8 mouse cellular contexts compared by ENCODE assay signal in genomic region chr16:44347071-44347901, GRCm38 (mm10). TPM values are rescaled to one million over a fixed set of nuclear protein-coding genes. Genes with fewer than 3 reads are reported as not detected.
A peak's percentile ranks its signal among the peaks of the same experiment; 100 is the strongest.
DNase-seq lines count a peak whose midpoint lies in the region; ATAC-seq and TF ChIP-seq lines count a peak whose summit lies in the region.

Gene Spice1, plus strand, starts transcription at chr16:44347121.

- TF ChIP-seq POLR2A in heart, adult 2 months (IDR thresholded peaks at IDR 0.05; ENCODE audit: insufficient read depth, low read depth, low read length): peak; percentile 69
- peak; percentile 45; the same call in 1 of the 2 replicates for TF ChIP-seq POLR2A in limb, embryonic 14.5 days (IDR thresholded peaks at IDR 0.05; ENCODE audit: borderline replicate concordance, extremely low read depth, insufficient read depth, insufficient read length)

- peak; percentile 97 for ATAC-seq in embryonic facial prominence, embryonic 13.5 days (ENCODE audit: insufficient number of reproducible peaks, insufficient read depth, low FRiP score, low TSS enrichment, low read depth)
- ATAC-seq in limb, embryonic 14.5 days (ENCODE audit: low FRiP score, low read depth): peak; percentile 99
- ATAC-seq in midbrain, postnatal 0 days (ENCODE audit: low FRiP score): peak; percentile 98

- peaks cover 12% of the 10 kb centered on the region for H3K4me1 ChIP-seq in embryonic facial prominence, embryonic 13.5 days
- peaks cover 4% of the 10 kb centered on the region for H3K4me1 ChIP-seq in heart, adult 2 months (ENCODE audit: control insufficient read depth, insufficient read depth, low read length)
- peaks cover 8% of the 10 kb centered on the region; the same call in 1 of the 2 replicates for H3K4me1 ChIP-seq in limb, embryonic 14.5 days (ENCODE audit: control insufficient read depth, insufficient read depth, low read length)
- H3K4me1 ChIP-seq in midbrain, postnatal 0 days (ENCODE audit: insufficient read depth, low read length): no peaks in the 10 kb centered on the region

- no peaks in the 10 kb centered on the region for H3K36me3 ChIP-seq in embryonic facial prominence, embryonic 13.5 days
- H3K36me3 ChIP-seq in heart, adult 2 months (ENCODE audit: control insufficient read depth, insufficient read depth, low read length): peaks cover 10% of the 10 kb centered on the region; the same call in 1 of the 2 replicates
- H3K36me3 ChIP-seq in limb, embryonic 14.5 days (ENCODE audit: control insufficient read depth, insufficient read depth, low read length): no peaks in the 10 kb centered on the region
- no peaks in the 10 kb centered on the region for H3K36me3 ChIP-seq in midbrain, postnatal 0 days (ENCODE audit: insufficient read depth, low read length)

- H3K9me3 ChIP-seq in embryonic facial prominence, embryonic 13.5 days: no peaks in the 10 kb centered on the region
- H3K9me3 ChIP-seq in limb, embryonic 14.5 days (ENCODE audit: control insufficient read depth, low read length): no peaks in the 10 kb centered on the region
- H3K9me3 ChIP-seq in midbrain, postnatal 0 days (ENCODE audit: low read length): no peaks in the 10 kb centered on the region

- H3K27me3 ChIP-seq in embryonic facial prominence, embryonic 13.5 days: no peaks in the 10 kb centered on the region
- no peaks in the 10 kb centered on the region for H3K27me3 ChIP-seq in heart, adult 2 months (ENCODE audit: control insufficient read depth, insufficient read depth, low read length)
- H3K27me3 ChIP-seq in limb, embryonic 14.5 days (ENCODE audit: control insufficient read depth, insufficient read depth, low read length): no peaks in the 10 kb centered on the region
- no peaks in the 10 kb centered on the region for H3K27me3 ChIP-seq in midbrain, postnatal 0 days (ENCODE audit: insufficient read depth, low read length)

- TF ChIP-seq CTCF in heart, adult 2 months (IDR thresholded peaks at IDR 0.05): peak; percentile 79
- TF ChIP-seq CTCF in midbrain, postnatal 0 days (IDR thresholded peaks at IDR 0.05): peak; percentile 68

- peak within 1 kb of the TSS; percentile 83 for H3K9ac ChIP-seq in embryonic facial prominence, embryonic 13.5 days
- H3K9ac ChIP-seq in heart, adult 2 months (ENCODE audit: low read depth, low read length): peak within 1 kb of the TSS; percentile 78
- H3K9ac ChIP-seq in limb, embryonic 14.5 days (ENCODE audit: low read depth, low read length, severe bottlenecking): peak within 1 kb of the TSS; percentile 86
- peak within 1 kb of the TSS; percentile 54 for H3K9ac ChIP-seq in midbrain, postnatal 0 days (replicated peaks; ENCODE audit: low read length, poor library complexity, severe bottlenecking)

- H3K4me3 ChIP-seq in embryonic facial prominence, embryonic 13.5 days: peak within 1 kb of the TSS; percentile 81
- H3K4me3 ChIP-seq in heart, adult 2 months: peak within 1 kb of the TSS; percentile 72
- peak within 1 kb of the TSS; percentile 86 for H3K4me3 ChIP-seq in limb, embryonic 14.5 days (replicated peaks; ENCODE audit: low read length)
- H3K4me3 ChIP-seq in midbrain, postnatal 0 days (ENCODE audit: low read depth, low read length): peak within 1 kb of the TSS; percentile 83

- peak within 1 kb of the TSS; percentile 71 for H3K4me2 ChIP-seq in embryonic facial prominence, embryonic 13.5 days
- peak within 1 kb of the TSS; percentile 54 for H3K4me2 ChIP-seq in limb, embryonic 14.5 days (replicated peaks; ENCODE audit: low read depth, low read length, severe bottlenecking)
- peak within 1 kb of the TSS; percentile 73 for H3K4me2 ChIP-seq in midbrain, postnatal 0 days (ENCODE audit: low read depth, low read length, poor library complexity, severe bottlenecking)

- intact Hi-C loops in heart, adult 2 months (cut with DNase I): loop anchor here (5.0 kb wide), 1 partner anchor 45 kb away; no protein-coding TSS in a partner anchor

- H3K79me2 ChIP-seq in heart, adult 2 months (replicated peaks; ENCODE audit: control insufficient read depth, insufficient read depth, low read length): no peaks in the 10 kb centered on the region; the same call in 1 of the 2 replicates

- peak within 1 kb of the TSS; percentile 95 for H3K27ac ChIP-seq in embryonic facial prominence, embryonic 13.5 days
- H3K27ac ChIP-seq in heart, adult 2 months: peak within 1 kb of the TSS; percentile 86
- peak within 1 kb of the TSS; percentile 88 for H3K27ac ChIP-seq in limb, embryonic 14.5 days (replicated peaks; ENCODE audit: low read depth, low read length)
- peak within 1 kb of the TSS; percentile 68 for H3K27ac ChIP-seq in midbrain, postnatal 0 days (ENCODE audit: low read depth, low read length)

- peak; percentile 94 for DNase-seq in 3134 (ENCODE audit: extremely low read depth, insufficient read length, low spot score)
- peak; percentile 97 to 99 for DNase-seq in adrenal gland, postnatal 36 days
- peak; percentile 96 to 97 for DNase-seq in heart, adult 2 months
- DNase-seq in kidney, adult 8-10 months: peak; percentile 92 to 96
- DNase-seq in limb, embryonic 14.5 days (ENCODE audit: low spot score): peak; percentile 91
- DNase-seq in midbrain, postnatal 0 days (ENCODE audit: low spot score): peak; percentile 92
- DNase-seq in spleen, postnatal 14 days (ENCODE audit: low spot score in 2 of 2): peak; percentile 90 to 94

- WGBS in embryonic facial prominence, embryonic 13.5 days: under 1% methylated on average over 66 of the region's 67 CpGs
- under 1% methylated on average over 67 of the region's 67 CpGs for WGBS in heart, adult 2 months
- WGBS in limb, embryonic 14.5 days: under 1% methylated on average over 43 of the region's 67 CpGs
- WGBS in midbrain, postnatal 0 days: under 1% methylated on average over 50 of the region's 67 CpGs

- TF ChIP-seq EP300 in heart, adult 2 months (IDR thresholded peaks at IDR 0.05; ENCODE audit: insufficient read depth, low read depth, low read length): 0 out of 2 replicates have a peak, but pooled peaks have one; percentile 22

RNA-seq across cellular contexts. Expression of gene Spice1, which starts in this region (rescaled TPM):
- 10 to 100 TPM; 22.8 to 25.2 TPM for total RNA-seq in adrenal gland, postnatal 36 days (2021)
- 21.0 and 26.7 TPM in 2 replicates for polyA plus RNA-seq in embryonic facial prominence, embryonic 13.5 days (2015; fragmentation: Nextera tagmentation; extraction: Ambion mirVana)
- 1 to 10 TPM; 9.3 to 10.0 TPM for total RNA-seq in heart, adult 2 months (2021)
- polyA plus RNA-seq in heart, adult 2 months (2012; rRNA removed): 4.5 and 6.5 TPM in 2 replicates
- polyA plus RNA-seq in limb, embryonic 14.5 days (2012; rRNA removed): 30.0 and 34.4 TPM in 2 replicates
- 25.6 and 28.9 TPM in 2 replicates for polyA plus RNA-seq in limb, embryonic 14.5 days (2014; fragmentation: Nextera tagmentation; extraction: Ambion mirVana)
- total RNA-seq in midbrain, postnatal 0 days (2014; rRNA removed): 14.0 and 16.4 TPM in 2 replicates
- polyA plus RNA-seq in midbrain, postnatal 0 days (2015; fragmentation: Nextera tagmentation; extraction: Ambion mirVana): 9.1 and 10.9 TPM in 2 replicates

Comparison
In these comparisons a context has a peak if more than half of its experiments do, and no peak if none do; other contexts are left out.
1. Peak in every context shown above with its lines: DNase-seq, ATAC-seq, H3K4me3 ChIP-seq and H3K27ac ChIP-seq.